Mouse (Mus musculus): ENCODE measurements around the gene Gm28374.

DNA sequence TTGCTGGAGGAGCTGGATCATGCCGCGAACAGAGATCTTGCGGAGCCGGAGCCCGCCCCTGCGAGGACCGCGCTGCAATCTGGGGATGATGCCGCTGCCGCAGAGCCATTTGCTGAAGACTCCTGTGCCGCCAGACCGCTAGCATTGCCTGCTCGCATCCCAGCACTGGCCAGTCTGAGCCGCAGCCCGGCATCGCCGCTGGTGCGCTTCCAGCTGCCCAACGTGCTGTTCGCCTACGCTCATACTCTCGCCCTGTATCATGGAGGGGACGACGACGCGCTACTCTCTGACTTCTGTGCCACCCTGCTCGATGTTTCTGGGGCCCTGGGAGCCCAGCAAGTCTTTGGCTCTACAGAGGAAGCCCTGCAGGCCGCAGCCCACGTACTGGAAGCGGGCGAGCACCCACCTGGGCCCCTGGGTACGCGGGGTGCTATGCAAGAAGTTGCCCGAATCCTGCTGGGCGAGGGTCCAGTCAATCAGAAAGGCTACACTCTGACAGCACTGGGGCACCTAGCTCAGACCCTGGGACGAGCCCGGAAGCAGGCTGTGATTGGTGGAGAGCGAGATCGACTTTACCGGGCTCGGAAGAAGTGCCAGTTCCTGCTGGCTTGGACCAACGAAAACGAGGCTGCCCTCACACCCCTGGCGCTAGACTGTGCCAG lies 20.3 kb downstream of the Gm28374 start:
- TF ChIP-seq POLR2A (IDR thresholded peaks at IDR 0.05; ENCODE audit: borderline replicate concordance, low read depth, low read length): no peak
- TF ChIP-seq CTCF (IDR thresholded peaks at IDR 0.05; ENCODE audit: low read depth, low read length): no peak

Data from bone marrow macrophage, adult 2 months (primary cell).